Mouse (Mus musculus): Measurements from ENCODE around the gene Krt72. TPM values are rescaled to one million over a fixed set of nuclear protein-coding genes. Genes with fewer than 3 reads are reported as not detected.

Krt72 gene
- polyA plus RNA-seq, 1 experiment from 2014 or later: not detected

DNA sequence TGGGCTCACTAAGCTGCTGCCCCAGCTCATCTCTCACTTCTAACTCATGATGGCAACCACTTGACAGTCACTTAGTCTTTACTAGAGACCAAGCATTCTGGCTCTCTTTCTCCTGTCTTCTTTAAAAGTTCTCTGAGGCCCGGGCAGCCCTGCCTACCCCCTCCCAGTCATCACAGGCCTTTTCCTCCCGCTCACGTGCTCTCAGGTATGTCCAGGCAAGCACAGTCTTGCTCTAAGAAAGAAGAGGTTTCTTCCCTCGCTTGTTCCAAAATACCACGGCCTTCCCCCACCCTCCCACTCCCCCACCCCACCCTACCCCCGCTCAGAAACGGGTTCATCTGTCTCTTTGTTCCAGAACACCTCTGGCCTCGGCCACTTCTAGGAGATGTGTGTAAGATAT is 16.0 kb downstream of the Krt72 start:
- no peak for DNase-seq
- WGBS (ENCODE audit: insufficient replicate concordance): 35% methylated on average over 8 of the region's 8 CpGs
- TF ChIP-seq CTCF (IDR thresholded peaks at IDR 0.05; ENCODE audit: low read depth) (no peak), EP300 (IDR thresholded peaks at IDR 0.05; ENCODE audit: low read depth) (no peak)
- no peak overlapping the region for H3K4me3 ChIP-seq (ENCODE audit: low read depth, low read length)
- ATAC-seq: no peak
- no peak overlapping the region for H3K27ac ChIP-seq (ENCODE audit: low read depth)
- H3K9me3 ChIP-seq (ENCODE audit: low read length): no peaks in the 10 kb centered on the region
- H3K27me3 ChIP-seq (ENCODE audit: insufficient read depth, low read length): peaks cover 3% of the 10 kb centered on the region; the same call in 1 of the 2 replicates
- H3K4me1 ChIP-seq (ENCODE audit: insufficient read depth): no peaks in the 10 kb centered on the region
- H3K9ac ChIP-seq (replicated peaks): no peak overlapping the region
- no peaks in the 10 kb centered on the region for H3K36me3 ChIP-seq (replicated peaks; ENCODE audit: insufficient read depth, low read length)
- no peak overlapping the region for H3K4me2 ChIP-seq (ENCODE audit: low read depth, low read length)

DNA sequence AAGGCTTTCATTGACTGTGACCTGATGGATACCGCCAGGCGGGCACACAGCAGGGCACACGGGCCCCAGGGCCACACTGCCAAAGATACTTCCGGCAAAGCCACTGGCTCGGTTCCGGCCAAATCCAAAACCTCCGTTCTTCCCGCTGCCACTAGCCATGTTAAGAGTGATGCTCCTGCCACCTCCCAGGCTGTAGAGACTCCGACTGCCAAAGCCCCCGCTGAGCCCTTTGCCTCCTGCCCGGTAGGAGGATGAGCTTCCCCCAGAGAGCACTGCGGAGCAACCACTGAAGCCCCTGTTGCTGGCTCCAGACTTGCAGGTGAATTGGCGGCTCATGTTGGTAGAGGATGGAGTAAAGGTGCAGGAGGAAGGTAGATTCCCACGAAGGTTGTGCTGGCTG is 43.5 kb downstream of the Krt72 start, which contains the start of gene Krt71:
Krt71 (minus strand) TSS at position 399 of the 400 bp plus-strand sequence.
- TF ChIP-seq EP300 (IDR thresholded peaks at IDR 0.05; ENCODE audit: low read depth) (no peak), CTCF (IDR thresholded peaks at IDR 0.05; ENCODE audit: low read depth) (no peak)
- Histone ChIP-seq H3K4me1 (ENCODE audit: insufficient read depth) (no peaks in the 10 kb centered on the region), H3K27me3 (ENCODE audit: insufficient read depth, low read length) (0 out of 2 replicates have a peak, but pooled peaks cover 2% of the 10 kb centered on the region), H3K4me3 (ENCODE audit: low read depth, low read length) (no peak within 1 kb of the TSS), H3K27ac (ENCODE audit: low read depth) (no peak within 1 kb of the TSS), H3K4me2 (ENCODE audit: low read depth, low read length) (no peak within 1 kb of the TSS), H3K9me3 (ENCODE audit: low read length) (no peaks in the 10 kb centered on the region), H3K9ac (replicated peaks) (no peak within 1 kb of the TSS), H3K36me3 (replicated peaks; ENCODE audit: insufficient read depth, low read length) (no peaks in the 10 kb centered on the region)
- WGBS (ENCODE audit: insufficient replicate concordance): 56% methylated on average over 14 of the region's 14 CpGs
- ATAC-seq: no peak
- no peak for DNase-seq

DNA sequence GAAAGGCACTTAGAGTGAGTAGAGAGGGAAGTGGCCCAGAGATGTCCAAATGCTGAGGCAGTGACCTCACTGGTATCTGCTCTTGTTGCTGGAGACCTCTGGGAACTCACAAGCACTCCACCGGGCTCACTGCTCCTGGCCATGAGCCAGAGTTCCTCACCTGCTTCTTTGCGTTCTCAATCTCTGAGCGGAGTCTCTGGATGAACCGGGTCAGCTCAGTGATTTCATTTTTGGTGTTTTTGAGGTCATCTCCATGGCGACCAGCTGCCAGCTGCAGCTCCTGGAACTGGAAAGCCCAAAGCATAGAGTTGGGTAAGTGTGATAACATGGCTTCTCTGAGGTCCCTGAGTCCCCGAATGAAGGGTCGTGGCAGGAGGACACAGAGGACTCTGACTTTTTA is 48.5 kb downstream of the Krt72 start:
- Histone ChIP-seq H3K9ac (replicated peaks) (no peak overlapping the region), H3K9me3 (ENCODE audit: low read length) (no peaks in the 10 kb centered on the region)

DNA sequence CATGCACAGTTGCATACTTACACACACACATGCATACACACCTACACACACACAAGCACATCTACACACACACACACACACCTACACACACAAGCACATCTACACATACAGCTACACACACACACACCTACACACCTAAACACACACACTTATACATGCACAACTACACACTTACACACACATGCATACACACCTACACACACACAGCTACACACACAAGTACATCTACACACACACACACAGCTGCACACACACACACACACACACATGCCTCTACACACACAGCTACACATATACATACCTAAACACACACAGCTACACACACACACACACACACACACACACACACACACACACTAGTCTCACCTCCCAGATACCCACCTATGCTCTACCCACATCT is 55.6 kb downstream of the Krt72 start:
- Histone ChIP-seq H3K4me3 (ENCODE audit: low read depth, low read length) (no peak overlapping the region), H3K27ac (ENCODE audit: low read depth) (no peak overlapping the region), H3K4me1 (ENCODE audit: insufficient read depth) (no peaks in the 10 kb centered on the region), H3K9me3 (ENCODE audit: low read length) (no peaks in the 10 kb centered on the region), H3K9ac (replicated peaks) (no peak overlapping the region), H3K27me3 (ENCODE audit: insufficient read depth, low read length) (no peaks in the 10 kb centered on the region), H3K36me3 (replicated peaks; ENCODE audit: insufficient read depth, low read length) (no peaks in the 10 kb centered on the region), H3K4me2 (ENCODE audit: low read depth, low read length) (no peak overlapping the region)
- DNase-seq: no peak
- TF ChIP-seq EP300 (IDR thresholded peaks at IDR 0.05; ENCODE audit: low read depth) (no peak), CTCF (IDR thresholded peaks at IDR 0.05; ENCODE audit: low read depth) (no peak)
- no peak for ATAC-seq

More for the DNA sequence above, 48.5 kb downstream of the Krt72 start:
- no peak for DNase-seq
- Histone ChIP-seq H3K27me3 (ENCODE audit: insufficient read depth, low read length) (0 out of 2 replicates have a peak, but pooled peaks cover 2% of the 10 kb centered on the region), H3K4me3 (ENCODE audit: low read depth, low read length) (no peak overlapping the region), H3K27ac (ENCODE audit: low read depth) (no peak overlapping the region), H3K36me3 (replicated peaks; ENCODE audit: insufficient read depth, low read length) (no peaks in the 10 kb centered on the region), H3K4me2 (ENCODE audit: low read depth, low read length) (no peak overlapping the region), H3K4me1 (ENCODE audit: insufficient read depth) (no peaks in the 10 kb centered on the region)
- 71% methylated on average over 7 of the region's 7 CpGs for WGBS (ENCODE audit: insufficient replicate concordance)
- ATAC-seq: no peak
- TF ChIP-seq CTCF (IDR thresholded peaks at IDR 0.05; ENCODE audit: low read depth) (no peak), EP300 (IDR thresholded peaks at IDR 0.05; ENCODE audit: low read depth) (no peak)

Other genes starting within 250 kb of the Krt72 start
- gene Krt82, start 235.8 kb downstream of the Krt72 start, polyA plus RNA-seq (2015; fragmentation: Nextera tagmentation; extraction: Ambion mirVana): not detected in 2 replicates
- not detected in 2 replicates for gene Krt90, start 223.5 kb downstream of the Krt72 start, polyA plus RNA-seq (2015; fragmentation: Nextera tagmentation; extraction: Ambion mirVana)
- not detected in 2 replicates for gene Krt75, start 212.6 kb downstream of the Krt72 start, polyA plus RNA-seq (2015; fragmentation: Nextera tagmentation; extraction: Ambion mirVana)
- gene Gm5414, start 158.3 kb downstream of the Krt72 start, polyA plus RNA-seq (2015; fragmentation: Nextera tagmentation; extraction: Ambion mirVana): not detected in 2 replicates
- not detected in 2 replicates for gene Gm5478, start 139.1 kb downstream of the Krt72 start, polyA plus RNA-seq (2015; fragmentation: Nextera tagmentation; extraction: Ambion mirVana)
- not detected in 2 replicates for gene Krt6b, start 106.2 kb downstream of the Krt72 start, polyA plus RNA-seq (2015; fragmentation: Nextera tagmentation; extraction: Ambion mirVana)
- gene Krt6a, start 92.2 kb downstream of the Krt72 start, polyA plus RNA-seq (2015; fragmentation: Nextera tagmentation; extraction: Ambion mirVana): not detected in 2 replicates
- not detected in 2 replicates for gene Krt5, start 73.6 kb downstream of the Krt72 start, polyA plus RNA-seq (2015; fragmentation: Nextera tagmentation; extraction: Ambion mirVana)
- gene Krt71, start 43.4 kb downstream of the Krt72 start, polyA plus RNA-seq (2015; fragmentation: Nextera tagmentation; extraction: Ambion mirVana): not detected in 2 replicates
- gene Krt73, start 15.9 kb upstream of the Krt72 start, polyA plus RNA-seq (2015; fragmentation: Nextera tagmentation; extraction: Ambion mirVana): not detected in 2 replicates
- not detected in 2 replicates for gene Krt2, start 31.7 kb upstream of the Krt72 start, polyA plus RNA-seq (2015; fragmentation: Nextera tagmentation; extraction: Ambion mirVana)
- not detected in 2 replicates for gene Krt1, start 64.3 kb upstream of the Krt72 start, polyA plus RNA-seq (2015; fragmentation: Nextera tagmentation; extraction: Ambion mirVana)
- not detected in 2 replicates for gene Krt77, start 83.2 kb upstream of the Krt72 start, polyA plus RNA-seq (2015; fragmentation: Nextera tagmentation; extraction: Ambion mirVana)
- not detected in 2 replicates for gene Krt76, start 106.5 kb upstream of the Krt72 start, polyA plus RNA-seq (2015; fragmentation: Nextera tagmentation; extraction: Ambion mirVana)
- 0.08 TPM in 1 of 2 replicates, not detected in the other for gene Krt4, start 138.3 kb upstream of the Krt72 start, polyA plus RNA-seq (2015; fragmentation: Nextera tagmentation; extraction: Ambion mirVana)
- gene Krt79, start 153.9 kb upstream of the Krt72 start, polyA plus RNA-seq (2015; fragmentation: Nextera tagmentation; extraction: Ambion mirVana): not detected in 2 replicates
- not detected in 2 replicates for gene Krt78, start 167.8 kb upstream of the Krt72 start, polyA plus RNA-seq (2015; fragmentation: Nextera tagmentation; extraction: Ambion mirVana)
- 125 and 129 TPM in 2 replicates for gene Krt8, start 218.0 kb upstream of the Krt72 start, polyA plus RNA-seq (2015; fragmentation: Nextera tagmentation; extraction: Ambion mirVana)
- gene Krt18, start 241.7 kb upstream of the Krt72 start, polyA plus RNA-seq (2015; fragmentation: Nextera tagmentation; extraction: Ambion mirVana): 234 and 261 TPM in 2 replicates